Mouse (Mus musculus) ES-Bruce4 (cell line): ENCODE data around the gene Gm9195.

Source experiments
- CTCF ChIP-seq: IDR thresholded peaks from one replicate; pipeline ENCODE4 v1.8.1; 2011; ENCODE audit warnings: low read depth, low read length
- EP300 ChIP-seq: IDR thresholded peaks from 2 replicates; pipeline ENCODE4 v1.6.1; 2011; ENCODE audit warnings: low read depth, low read length; ENCODE audit not compliant: insufficient read depth
- POLR2A ChIP-seq: IDR thresholded peaks from one replicate; pipeline ENCODE4 v1.8.1; 2011; ENCODE audit warnings: low read length; ENCODE audit not compliant: insufficient read depth

DNA sequence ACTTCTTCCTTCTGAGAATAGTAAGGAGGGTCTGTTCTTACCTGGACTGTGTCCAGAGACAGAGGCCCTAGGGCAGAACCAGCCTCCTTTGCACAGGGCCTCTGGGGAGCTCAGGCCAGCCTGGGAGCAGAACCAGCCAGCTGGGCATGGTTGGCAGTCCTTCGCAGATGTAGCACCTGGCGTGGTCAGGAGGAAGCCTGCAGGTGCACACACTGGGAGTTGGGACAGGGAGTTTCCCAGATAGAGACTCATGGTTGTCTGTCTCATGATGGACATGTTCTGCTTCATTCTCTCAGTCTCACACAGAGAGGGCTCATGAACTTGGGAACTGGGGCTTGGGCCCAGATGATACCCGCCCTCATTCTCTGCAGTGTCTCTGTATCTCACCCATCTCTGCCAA, 25.3 kb downstream of the Gm9195 start:
- TF ChIP-seq CTCF = no peak
- no peak for TF ChIP-seq POLR2A
- no peak for TF ChIP-seq EP300
